Mouse (Mus musculus) heart, postnatal 4 days (tissue): ENCODE data around the gene Atp5f1. TPM values are rescaled to one million over a fixed set of nuclear protein-coding genes. Genes with fewer than 3 reads are reported as not detected.
"Not testable (repeated sequence)": the region's sequence is repeated elsewhere in the genome, so short reads cannot be mapped to it uniquely, and the experiment has no call there.

Experiments used
- DNase-seq: peaks from one replicate; pipeline ENCODE4 v3.0.0; 2021
- total RNA-seq, 2 experiments: library from RNA; stranded (reverse); gene quantifications; 2 replicates each; pipeline ENCODE4 v1.2.3; 2021

The Atp5f1 gene
- total RNA-seq, 2 experiments from 2014 or later: 829 to 853 TPM

GRCm38 (mm10) chr3:105929821-105930220 lies 30.1 kb downstream of the Atp5f1 start:
- DNase-seq: no peak

GRCm38 (mm10) chr3:105928781-105929180 lies 31.1 kb downstream of the Atp5f1 start:
- DNase-seq: no peak

DNA sequence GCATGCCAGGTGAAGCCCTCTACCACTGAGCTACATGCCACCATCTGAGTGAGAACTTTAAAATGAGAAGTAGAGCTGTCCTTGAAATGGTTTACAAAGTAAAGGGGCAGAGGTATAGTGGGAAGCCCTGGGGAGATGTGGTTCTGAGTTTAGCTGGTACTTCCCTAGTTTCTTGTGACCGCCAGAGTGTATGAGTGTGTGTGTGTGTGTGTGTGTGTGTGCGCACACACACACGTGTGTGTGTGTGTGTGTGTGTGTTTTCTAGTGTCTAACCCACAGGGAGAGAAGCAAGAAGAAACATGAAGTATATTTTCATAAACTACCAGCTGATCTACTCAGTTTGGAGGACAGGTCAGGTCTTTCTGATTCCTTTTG lies 31.7 kb downstream of the Atp5f1 start:
- no peak for DNase-seq

GRCm38 (mm10) chr3:105927561-105928194 lies 32.2 kb downstream of the Atp5f1 start:
- DNase-seq: no peak

GRCm38 (mm10) chr3:105924616-105925015 lies 35.3 kb downstream of the Atp5f1 start:
- no peak for DNase-seq

GRCm38 (mm10) chr3:105921959-105922358 lies 37.9 kb downstream of the Atp5f1 start:
- DNase-seq: no peak

GRCm38 (mm10) chr3:105920743-105921142 lies 39.2 kb downstream of the Atp5f1 start:
- not testable (repeated sequence) for DNase-seq

DNA sequence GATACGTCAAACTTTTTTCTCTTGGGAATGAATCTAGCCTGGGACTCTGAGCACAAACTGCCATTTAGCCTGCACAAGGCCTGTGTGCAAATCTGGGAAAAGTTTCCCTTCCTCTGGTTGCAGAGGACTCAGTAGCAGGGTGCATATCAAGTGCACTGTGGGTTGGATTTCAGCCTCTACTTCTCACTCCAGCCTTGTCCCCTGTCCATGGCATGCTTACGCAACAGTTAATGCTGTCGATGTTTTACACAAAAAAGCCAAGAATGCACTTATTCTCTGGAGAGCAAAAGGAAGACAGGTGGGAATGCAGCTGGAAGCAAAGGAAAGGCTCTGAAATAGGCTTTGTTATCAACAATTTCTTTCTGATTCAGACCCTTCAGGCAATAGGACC lies 41.5 kb downstream of the Atp5f1 start:
- DNase-seq: no peak

DNA sequence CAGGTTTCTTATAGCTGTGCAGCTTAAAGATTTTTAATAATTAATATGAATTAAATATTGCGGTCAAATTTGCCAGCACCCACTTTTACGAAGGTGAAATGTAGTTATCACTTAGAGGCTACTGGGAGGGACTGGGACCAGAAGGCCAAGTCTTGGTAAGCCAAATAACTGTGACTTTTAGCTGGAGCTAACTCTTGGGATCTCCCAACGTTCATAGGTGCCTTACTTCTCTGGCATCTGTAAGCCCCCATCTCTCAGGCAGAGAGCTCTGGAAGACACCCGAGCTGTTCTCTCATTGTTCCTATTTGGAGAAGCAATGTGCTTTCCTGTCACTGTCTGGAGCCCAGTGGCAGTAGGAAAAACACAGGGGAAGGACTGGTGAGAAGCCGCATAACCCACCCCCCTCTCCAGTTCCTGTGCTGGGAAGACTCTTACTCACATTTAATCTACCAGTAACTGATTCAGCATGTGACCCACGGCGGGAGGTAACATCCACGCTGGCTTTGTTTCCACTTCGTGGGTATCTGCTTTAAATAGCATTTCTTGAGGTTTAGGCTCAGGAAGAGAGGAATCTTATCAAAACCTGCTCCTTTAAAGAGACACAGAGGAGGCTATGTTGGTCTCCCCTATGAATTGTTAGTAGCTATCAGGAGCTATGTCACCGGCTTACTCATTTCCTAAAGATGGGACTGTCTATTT lies 42.1 kb downstream of the Atp5f1 start:
- DNase-seq: no peak

DNA sequence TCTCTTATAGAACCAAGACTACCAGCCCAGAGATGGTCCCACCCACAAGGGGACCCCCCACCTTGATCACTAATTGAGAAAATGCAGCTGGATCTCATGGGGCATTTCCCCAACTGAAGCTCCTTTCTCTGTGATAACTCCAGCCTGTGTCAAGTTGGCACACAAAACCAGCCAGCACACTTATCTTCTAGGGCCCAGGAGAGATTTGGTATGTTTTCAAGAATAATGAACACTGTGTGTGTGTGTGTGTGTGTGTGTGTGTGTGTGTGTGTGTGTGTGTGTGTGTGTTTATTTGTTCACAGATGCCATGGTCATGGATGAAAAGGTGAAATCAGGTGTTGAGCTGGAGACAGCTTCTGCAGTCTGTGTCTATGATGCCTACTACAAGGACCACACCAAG lies 43.4 kb downstream of the Atp5f1 start:
- not testable (repeated sequence) for DNase-seq

GRCm38 (mm10) chr3:105915281-105915680 lies 44.6 kb downstream of the Atp5f1 start:
- no peak for DNase-seq

DNA sequence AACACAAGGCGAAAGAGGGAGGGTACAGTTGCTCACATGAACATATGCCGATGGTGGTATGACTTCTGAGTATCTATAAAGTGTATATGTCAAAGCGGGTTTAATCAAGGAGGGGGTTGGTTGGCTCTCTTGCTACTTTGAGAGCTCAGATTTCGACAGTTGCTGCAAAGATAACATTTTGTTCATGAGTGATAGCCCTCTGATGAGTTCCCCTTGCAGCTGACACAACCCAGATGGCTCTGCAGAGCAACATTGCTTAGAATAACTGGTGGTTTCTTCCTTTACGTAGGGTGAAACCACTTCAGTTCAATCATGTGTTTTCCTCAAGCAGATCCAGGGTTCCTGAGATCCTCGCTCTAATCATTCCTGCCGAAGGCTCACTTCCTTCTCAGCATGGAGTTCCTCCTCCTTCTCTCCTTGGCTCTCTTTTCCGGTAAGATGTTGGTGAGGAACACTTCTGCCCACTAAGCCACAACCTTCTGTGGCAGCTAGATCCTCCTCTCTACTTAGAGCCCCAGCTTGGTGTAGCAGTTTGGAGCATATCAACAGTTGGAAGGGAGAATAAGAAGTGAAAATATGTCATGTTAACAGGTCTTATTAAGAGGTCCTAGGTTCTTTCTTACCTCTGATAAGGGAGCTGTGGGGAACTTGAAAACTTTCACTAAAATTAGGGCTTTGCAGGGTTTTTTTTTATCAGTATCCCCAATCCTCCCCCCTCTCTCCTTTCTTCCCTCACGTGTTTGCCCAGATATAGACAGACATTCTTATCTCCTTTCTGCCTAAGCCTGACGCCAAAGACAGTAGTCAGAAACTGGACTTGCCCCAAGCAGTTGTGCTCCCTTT lies 45.8 kb downstream of the Atp5f1 start:
- no peak for DNase-seq

- no peak for DNase-seq
Measured at GRCm38 (mm10) chr3:105912097-105912880, 47.6 kb downstream of the Atp5f1 start.

DNA sequence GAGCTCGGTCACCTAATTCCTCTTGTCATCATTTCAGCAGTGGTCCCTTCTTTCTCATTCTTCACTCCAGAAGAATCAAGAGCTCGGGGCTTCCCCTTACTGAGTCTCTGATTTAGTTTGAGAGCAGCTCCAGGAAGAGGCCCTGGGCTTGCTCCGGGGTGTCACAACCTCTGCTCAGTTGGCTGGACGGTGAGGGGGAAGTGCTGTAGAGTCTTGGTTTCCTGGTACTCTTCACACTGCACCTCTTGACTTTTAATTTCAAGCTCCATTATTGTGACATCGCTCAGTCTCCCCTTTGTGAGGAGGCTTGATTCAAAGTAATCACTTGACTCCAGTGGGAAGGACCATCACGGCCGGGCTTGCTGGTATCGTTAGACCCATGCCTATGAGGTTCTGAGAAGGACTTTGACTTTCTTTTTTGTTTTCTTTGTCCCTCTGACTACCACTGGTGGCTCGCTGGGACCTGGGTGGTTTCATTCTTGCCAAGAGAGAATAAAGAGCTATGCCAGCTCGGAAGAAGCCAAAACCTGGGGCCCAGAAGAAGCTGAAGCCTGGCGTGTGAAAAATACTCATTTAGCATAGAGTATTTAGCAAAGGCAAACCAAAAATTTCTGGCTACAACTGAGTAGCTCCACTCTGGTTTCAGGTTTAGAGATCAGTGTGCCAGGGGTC lies 49.2 kb downstream of the Atp5f1 start:
- DNase-seq: no peak

DNA sequence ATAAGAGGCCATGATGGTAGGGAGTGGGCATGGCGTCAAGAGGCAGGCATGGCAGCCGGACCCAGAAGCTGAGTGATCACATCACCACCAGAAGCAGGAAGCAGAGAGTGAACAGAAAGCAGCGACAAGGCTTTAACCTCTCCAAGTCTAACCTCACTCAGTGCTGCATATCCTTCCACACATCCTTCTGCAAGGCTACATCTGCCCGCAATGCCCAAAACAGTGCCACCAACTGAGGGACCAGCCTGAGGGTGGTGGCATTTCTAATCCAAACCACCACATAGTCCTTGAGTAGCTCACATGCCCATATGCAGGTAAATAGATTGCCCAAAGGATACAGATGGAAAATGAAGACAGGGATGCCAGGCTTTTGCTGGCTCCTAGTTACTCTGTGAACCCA lies 50.9 kb downstream of the Atp5f1 start:
- no peak for DNase-seq

GRCm38 (mm10) chr3:105907956-105908655 lies 51.8 kb downstream of the Atp5f1 start:
- no peak for DNase-seq

GRCm38 (mm10) chr3:105904721-105905120 lies 55.2 kb downstream of the Atp5f1 start:
- DNase-seq: no peak

DNA sequence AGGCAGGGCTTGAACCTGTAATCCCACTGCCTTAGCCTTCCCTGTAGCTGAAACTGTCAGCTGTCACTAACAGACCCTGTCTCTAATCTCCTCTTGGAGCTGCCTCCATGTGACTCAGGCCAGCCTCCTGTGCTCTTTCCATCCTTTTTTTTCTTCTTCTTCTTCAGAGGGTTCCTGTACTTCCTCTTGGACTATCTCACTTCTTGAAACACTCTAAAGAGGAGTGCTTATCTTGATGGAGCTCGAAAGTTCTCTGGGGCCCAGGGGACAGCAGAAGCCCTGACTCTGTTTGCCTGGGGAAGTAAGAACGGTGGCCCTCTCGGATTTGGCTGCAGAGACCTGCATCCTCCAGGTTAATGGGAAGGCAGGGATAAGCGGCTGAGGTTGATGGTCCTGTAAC lies 55.7 kb downstream of the Atp5f1 start:
- no peak for DNase-seq

- no peak for DNase-seq
Measured at GRCm38 (mm10) chr3:105901468-105901867, 58.4 kb downstream of the Atp5f1 start.

DNA sequence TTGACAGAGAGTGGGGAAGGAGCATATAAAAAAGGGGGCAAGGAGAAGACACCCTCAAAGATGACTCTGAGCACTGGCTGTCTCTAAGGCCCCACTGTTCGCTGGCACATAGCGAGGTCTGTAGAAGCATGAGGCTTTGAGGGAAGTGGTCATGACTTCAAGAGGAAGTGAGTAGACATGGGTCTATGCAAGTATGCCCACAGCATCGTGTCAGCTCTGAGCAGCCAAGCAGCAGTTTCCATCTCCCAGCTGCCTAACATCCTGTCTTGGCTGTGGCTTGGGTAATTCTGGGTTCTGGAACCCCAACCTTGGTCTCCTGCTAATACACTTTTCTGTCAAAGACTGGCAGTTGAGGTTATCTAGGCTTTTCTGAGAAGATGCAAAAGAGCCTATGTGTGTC lies 59.2 kb downstream of the Atp5f1 start:
- no peak for DNase-seq

- no peak for DNase-seq
Measured at GRCm38 (mm10) chr3:105900266-105900665, 59.6 kb downstream of the Atp5f1 start.
